Mouse (Mus musculus): ENCODE data around the gene Itgax.

Gene Itgax

DNA sequence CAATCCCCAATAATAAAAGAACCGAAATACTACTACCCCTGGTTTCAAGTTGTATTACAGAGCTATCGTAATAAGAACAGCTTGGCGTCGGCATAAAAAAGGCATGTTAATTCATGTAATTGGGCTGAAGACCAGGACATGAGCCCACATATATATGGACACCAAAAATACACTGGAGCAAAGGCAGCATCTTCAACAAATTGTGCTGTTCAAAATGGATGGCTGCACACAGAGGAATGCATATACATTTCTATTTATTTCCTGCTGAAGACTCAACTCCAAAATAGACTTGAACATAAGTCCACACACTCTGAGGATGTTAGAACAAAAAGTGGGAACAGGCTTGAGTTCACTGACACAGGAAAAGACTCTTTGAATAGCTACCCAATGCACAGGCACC lies 34.7 kb downstream of the Itgax start:
- DNase-seq (ENCODE audit: low read depth): no peak

DNA sequence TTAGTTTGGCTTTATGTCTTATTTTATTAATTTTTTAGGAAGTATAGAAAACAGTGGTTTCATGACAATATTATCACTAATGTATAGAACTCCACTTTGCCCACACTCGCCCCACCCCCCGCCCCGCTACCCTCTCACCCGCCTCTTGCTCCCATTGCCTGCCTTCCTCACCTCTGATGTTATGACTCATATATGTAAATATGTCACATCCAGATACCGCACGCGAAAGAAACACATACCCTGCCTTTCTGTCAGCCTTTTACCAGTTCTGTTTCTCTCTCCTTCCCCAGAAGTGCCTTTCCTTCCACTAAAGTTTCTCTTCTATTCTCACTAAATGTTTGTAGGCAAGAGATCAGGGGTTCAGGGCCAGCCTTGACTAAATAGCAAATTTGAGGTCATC lies 37.0 kb downstream of the Itgax start:
- DNase-seq (ENCODE audit: low read depth): peak; percentile 75

DNA sequence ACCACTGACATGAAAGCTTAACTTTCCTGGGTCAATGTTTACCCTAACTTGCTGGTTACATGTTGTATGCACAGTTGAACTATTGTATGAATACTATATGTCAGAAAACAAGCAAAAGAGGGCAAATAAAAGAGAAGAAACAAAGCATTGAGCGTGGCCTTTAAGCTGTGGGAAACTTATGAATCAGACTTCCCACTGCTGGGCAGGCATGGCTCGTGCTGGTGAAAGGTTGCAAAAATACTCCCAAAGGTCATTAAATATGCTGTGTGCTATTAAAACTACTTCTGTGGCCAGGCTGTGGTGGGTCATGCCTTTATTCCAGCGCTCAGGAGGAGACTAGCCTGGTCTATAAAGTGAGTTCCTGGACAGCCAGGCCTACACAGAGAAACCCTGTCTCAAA lies 40.6 kb downstream of the Itgax start:
- no peak for DNase-seq (ENCODE audit: low read depth)

DNA sequence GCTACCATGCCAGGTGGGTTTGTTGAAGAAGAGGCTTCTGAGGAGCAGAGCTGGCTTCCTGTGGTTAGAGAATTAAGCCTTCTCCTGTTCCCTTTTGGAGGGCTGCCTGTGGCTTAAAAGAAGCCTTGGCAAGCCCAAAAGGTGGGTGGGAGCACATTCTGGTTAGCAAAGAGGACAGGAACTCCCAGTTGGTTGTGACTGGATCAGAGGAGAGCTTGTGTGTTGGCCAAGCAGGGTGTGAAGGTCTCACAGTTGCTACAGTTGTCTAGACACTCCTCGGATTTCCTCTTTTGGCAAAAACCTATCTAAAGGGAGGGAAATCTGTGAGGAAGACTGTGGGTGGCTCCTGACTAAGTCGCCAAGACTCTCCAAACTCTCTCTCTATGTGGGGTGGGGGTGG lies 49.0 kb downstream of the Itgax start:
- DNase-seq (ENCODE audit: low read depth): no peak

DNA sequence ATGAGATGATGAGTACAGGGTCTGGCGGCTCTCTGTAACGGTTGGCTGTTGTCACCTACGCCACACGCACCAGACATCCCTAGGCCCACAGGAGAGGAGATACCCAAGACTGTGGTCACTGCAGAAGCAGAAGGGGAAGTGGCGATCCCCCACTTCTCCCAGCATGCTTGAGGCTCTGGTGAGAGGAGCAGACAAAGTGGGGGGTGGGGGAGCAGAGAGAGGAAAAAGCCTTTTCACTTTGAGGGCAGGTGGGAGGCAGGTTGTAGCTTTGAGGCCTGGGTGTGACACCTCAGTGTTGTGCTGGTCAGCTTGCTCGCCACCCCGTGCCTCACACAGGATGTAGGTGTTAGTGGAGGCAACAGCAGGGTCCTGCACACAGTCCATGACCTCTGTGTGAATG lies 50.8 kb downstream of the Itgax start:
- DNase-seq (ENCODE audit: low read depth): no peak

DNA sequence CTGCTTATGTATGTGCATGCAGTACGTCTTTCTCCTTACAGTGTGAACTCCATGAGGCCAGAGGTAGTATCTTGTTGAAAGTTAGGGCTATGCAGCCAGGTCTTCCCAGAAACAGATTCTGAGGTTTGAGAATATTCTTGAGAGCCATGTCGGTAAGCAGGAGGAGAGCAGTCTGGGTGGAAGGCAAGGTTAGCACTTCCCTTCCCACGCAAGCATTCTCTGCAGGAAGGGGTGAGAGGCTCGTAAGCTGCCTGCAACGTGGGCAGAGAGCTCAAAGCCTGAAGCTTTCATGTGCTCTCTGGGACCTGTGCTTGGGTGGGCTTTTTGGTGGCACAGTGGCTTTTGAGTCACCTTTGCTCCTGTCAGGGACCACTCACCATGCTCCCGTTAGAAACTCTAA lies 51.2 kb downstream of the Itgax start:
- no peak for DNase-seq (ENCODE audit: low read depth)

DNA sequence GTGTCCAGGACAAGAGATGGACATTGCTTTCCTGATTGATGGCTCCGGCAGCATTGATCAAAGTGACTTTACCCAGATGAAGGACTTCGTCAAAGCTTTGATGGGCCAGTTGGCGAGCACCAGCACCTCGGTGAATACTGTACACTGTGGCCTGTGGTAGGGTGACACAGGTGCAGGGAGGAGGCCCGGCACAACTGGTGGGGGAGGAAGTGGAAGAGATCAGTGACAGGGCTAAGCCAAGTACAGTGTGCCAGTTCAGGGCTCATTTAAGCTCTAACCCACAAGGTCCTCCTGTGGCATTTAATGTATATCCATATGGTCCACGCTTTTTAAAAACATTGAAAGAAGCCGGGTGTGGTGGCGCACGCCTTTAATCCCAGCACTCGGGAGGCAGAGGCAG lies 52.3 kb downstream of the Itgax start:
- no peak for DNase-seq (ENCODE audit: low read depth)

Measured in induced T-regulatory cell, adult 2 months (primary cell).